Mouse (Mus musculus): ENCODE measurements at regions not wholly inside any gene's neighbourhood (a gene's known extent, or its start where the extent isn't known, plus 50 kb on each side); places are given as distances from the start of the nearest gene placed in this dataset.

GRCm38 (mm10) chr1:51537765-51538360 lies 59.6 kb upstream of the Nabp1 start:
- DNase-seq (ENCODE audit: extremely low spot score, low spot score), result no peak

GRCm38 (mm10) chr1:51536076-51536475 lies 57.9 kb upstream of the Nabp1 start:
- no peak for DNase-seq (ENCODE audit: extremely low spot score, low spot score)

GRCm38 (mm10) chr1:51535414-51535813 lies 57.2 kb upstream of the Nabp1 start:
- DNase-seq (ENCODE audit: extremely low spot score, low spot score), result no peak

GRCm38 (mm10) chr1:51531360-51531759 lies 53.1 kb upstream of the Nabp1 start:
- DNase-seq (ENCODE audit: extremely low spot score, low spot score), result no peak

- no peak for DNase-seq (ENCODE audit: extremely low spot score, low spot score)
These were observed 52.1 kb upstream of the Nabp1 start for GRCm38 (mm10) chr1:51530191-51530926.

- no peak for DNase-seq (ENCODE audit: extremely low spot score, low spot score)
These were observed 51.4 kb upstream of the Nabp1 start for GRCm38 (mm10) chr1:51529653-51530052.

GRCm38 (mm10) chr1:51528671-51529070 lies 50.4 kb upstream of the Nabp1 start:
- no peak for DNase-seq (ENCODE audit: extremely low spot score, low spot score)

Measured in neural tube, embryonic 10.5 days (tissue).